8 mouse cellular contexts compared by ENCODE assay signal in genomic region chr2:25240723-25241437, GRCm38 (mm10). TPM values are rescaled to one million over a fixed set of nuclear protein-coding genes. Genes with fewer than 3 reads are reported as not detected.
DNase-seq lines count a peak whose midpoint lies in the region; ATAC-seq and TF ChIP-seq lines count a peak whose summit lies in the region.

No protein-coding gene starts in this region.

- no peak for TF ChIP-seq EP300 in heart, adult 2 months (IDR thresholded peaks at IDR 0.05; ENCODE audit: insufficient read depth, low read depth, low read length)

- no peaks in the 10 kb centered on the region for H3K79me3 ChIP-seq in C2C12 (ENCODE audit: low read depth)

- peak overlapping the region; percentile 5 for H3ac ChIP-seq in C2C12 (ENCODE audit: control insufficient read depth, insufficient read length, low read depth)

- H3K9ac ChIP-seq in heart, adult 2 months (ENCODE audit: low read depth, low read length), result 0 out of 2 replicates have a peak overlapping the region, but pooled peaks have one; percentile 25
- H3K9ac ChIP-seq in limb, embryonic 14.5 days (ENCODE audit: low read depth, low read length, severe bottlenecking), result peak overlapping the region; percentile 38
- peak overlapping the region; percentile 78 for H3K9ac ChIP-seq in midbrain, embryonic 13.5 days (replicated peaks)

- peak overlapping the region; percentile 70; the same call in 1 of the 2 replicates for H3K27ac ChIP-seq in embryonic facial prominence, embryonic 10.5 days (replicated peaks)
- no peak overlapping the region; the same call in 1 of the 2 replicates for H3K27ac ChIP-seq in heart, adult 2 months
- no peak overlapping the region for H3K27ac ChIP-seq in limb, embryonic 14.5 days (replicated peaks; ENCODE audit: low read depth, low read length)
- peak overlapping the region; percentile 54 for H3K27ac ChIP-seq in midbrain, embryonic 13.5 days

- H3K4me1 ChIP-seq in embryonic facial prominence, embryonic 10.5 days, result peaks cover 38% of the 10 kb centered on the region
- H3K4me1 ChIP-seq in heart, adult 2 months (ENCODE audit: control insufficient read depth, insufficient read depth, low read length), result peaks cover 2% of the 10 kb centered on the region; the same call in 1 of the 2 replicates
- H3K4me1 ChIP-seq in limb, embryonic 14.5 days (ENCODE audit: control insufficient read depth, insufficient read depth, low read length), result peaks cover 12% of the 10 kb centered on the region; the same call in 1 of the 2 replicates
- H3K4me1 ChIP-seq in midbrain, embryonic 13.5 days (replicated peaks), result peaks cover 35% of the 10 kb centered on the region

- H3K27me3 ChIP-seq in C2C12 (ENCODE audit: control insufficient read depth, insufficient read depth, insufficient read length), result peaks cover 28% of the 10 kb centered on the region
- peaks cover 48% of the 10 kb centered on the region for H3K27me3 ChIP-seq in embryonic facial prominence, embryonic 10.5 days (replicated peaks; ENCODE audit: low read depth, poor library complexity, severe bottlenecking)
- H3K27me3 ChIP-seq in heart, adult 2 months (ENCODE audit: control insufficient read depth, insufficient read depth, low read length), result peaks cover 5% of the 10 kb centered on the region; the same call in 1 of the 2 replicates
- H3K27me3 ChIP-seq in limb, embryonic 14.5 days (ENCODE audit: control insufficient read depth, insufficient read depth, low read length), result peaks cover 14% of the 10 kb centered on the region
- peaks cover 26% of the 10 kb centered on the region for H3K27me3 ChIP-seq in midbrain, embryonic 13.5 days

- no peak for TF ChIP-seq CTCF in C2C12 (IDR thresholded peaks at IDR 0.05; ENCODE audit: control insufficient read depth, insufficient read depth, insufficient read length)
- TF ChIP-seq CTCF in heart, adult 2 months (IDR thresholded peaks at IDR 0.05), result no peak

- H3K9me3 ChIP-seq in embryonic facial prominence, embryonic 10.5 days, result no peaks in the 10 kb centered on the region
- no peaks in the 10 kb centered on the region for H3K9me3 ChIP-seq in limb, embryonic 14.5 days (ENCODE audit: control insufficient read depth, low read length)
- no peaks in the 10 kb centered on the region for H3K9me3 ChIP-seq in midbrain, embryonic 13.5 days

- ATAC-seq in limb, embryonic 14.5 days (ENCODE audit: low FRiP score, low read depth), result peak; percentile 88
- peak; percentile 78 for ATAC-seq in midbrain, embryonic 13.5 days

- peak; percentile 81 for DNase-seq in adrenal gland, postnatal 10 days
- DNase-seq in embryonic facial prominence, embryonic 10.5 days (ENCODE audit: low spot score), result peak; percentile 81
- DNase-seq in heart, adult 2 months, result peak; percentile 66 to 67
- DNase-seq in kidney, adult 18-20 months, result peak; percentile 83
- peak; percentile 84 for DNase-seq in limb, embryonic 14.5 days (ENCODE audit: low spot score)
- DNase-seq in spleen, postnatal 36 days (ENCODE audit: low spot score in 2 of 2), result peak; percentile 35 to 49

- H3K4me2 ChIP-seq in limb, embryonic 14.5 days (replicated peaks; ENCODE audit: low read depth, low read length, severe bottlenecking), result peak overlapping the region; percentile 91
- peak overlapping the region; percentile 71 for H3K4me2 ChIP-seq in midbrain, embryonic 13.5 days (replicated peaks)

- no peak for TF ChIP-seq POLR2A in heart, adult 2 months (IDR thresholded peaks at IDR 0.05; ENCODE audit: insufficient read depth, low read depth, low read length)
- 0 out of 2 replicates have a peak, but pooled peaks have one; percentile 28 for TF ChIP-seq POLR2A in limb, embryonic 14.5 days (IDR thresholded peaks at IDR 0.05; ENCODE audit: borderline replicate concordance, extremely low read depth, insufficient read depth, insufficient read length)

- no peak overlapping the region for H3K4me3 ChIP-seq in C2C12 (ENCODE audit: insufficient read depth, poor library complexity, severe bottlenecking)
- peak overlapping the region; percentile 69 for H3K4me3 ChIP-seq in embryonic facial prominence, embryonic 10.5 days
- H3K4me3 ChIP-seq in heart, adult 2 months, result peak overlapping the region; percentile 36
- peak overlapping the region; percentile 50 for H3K4me3 ChIP-seq in limb, embryonic 14.5 days (replicated peaks; ENCODE audit: low read length)
- peak overlapping the region; percentile 56 for H3K4me3 ChIP-seq in midbrain, embryonic 13.5 days (replicated peaks)

- H3K36me3 ChIP-seq in C2C12 (ENCODE audit: control insufficient read depth, insufficient read depth), result peaks cover 5% of the 10 kb centered on the region
- H3K36me3 ChIP-seq in embryonic facial prominence, embryonic 10.5 days (replicated peaks), result peaks cover 11% of the 10 kb centered on the region
- H3K36me3 ChIP-seq in heart, adult 2 months (ENCODE audit: control insufficient read depth, insufficient read depth, low read length), result no peaks in the 10 kb centered on the region
- no peaks in the 10 kb centered on the region for H3K36me3 ChIP-seq in limb, embryonic 14.5 days (ENCODE audit: control insufficient read depth, insufficient read depth, low read length)
- H3K36me3 ChIP-seq in midbrain, embryonic 13.5 days, result peaks cover 14% of the 10 kb centered on the region

- intact Hi-C loops in heart, adult 2 months (cut with DNase I), result no loop called here

- no peaks in the 10 kb centered on the region for H3K79me2 ChIP-seq in C2C12 (ENCODE audit: control insufficient read depth, insufficient read depth)
- no peaks in the 10 kb centered on the region for H3K79me2 ChIP-seq in heart, adult 2 months (replicated peaks; ENCODE audit: control insufficient read depth, insufficient read depth, low read length)

- WGBS in embryonic facial prominence, embryonic 10.5 days, result 1% methylated on average over 29 of the region's 29 CpGs
- 3% methylated on average over 29 of the region's 29 CpGs for WGBS in heart, adult 2 months
- WGBS in limb, embryonic 14.5 days, result 2% methylated on average over 25 of the region's 29 CpGs
- 1% methylated on average over 29 of the region's 29 CpGs for WGBS in midbrain, embryonic 13.5 days

TF ChIP-seq in C2C12, 6 proteins besides CTCF, POLR2A, EP300 and RAD21:
- TF ChIP-seq MYOD1 (IDR thresholded peaks at IDR 0.05; ENCODE audit: control insufficient read depth, insufficient read length, low read depth), result no peak
- TF ChIP-seq FOSL1 (IDR thresholded peaks at IDR 0.05; ENCODE audit: insufficient read depth, low read length, poor library complexity, severe bottlenecking), result no peak
- no peak for TF ChIP-seq MAX (IDR thresholded peaks at IDR 0.05)
- no peak for TF ChIP-seq USF1 (IDR thresholded peaks at IDR 0.05; ENCODE audit: low read depth)
- no peak for TF ChIP-seq MYOG (IDR thresholded peaks at IDR 0.05; ENCODE audit: control insufficient read depth, extremely low read depth, insufficient read length)
- no peak for TF ChIP-seq CEBPB (IDR thresholded peaks at IDR 0.05; ENCODE audit: low read depth)

RNA-seq across cellular contexts. Expression of gene Rnf208, which starts 1.2 kb away (rescaled TPM):
- 0.22 TPM for polyA plus RNA-seq in C2C12 (2012; fragmentation: generic; extraction: Trizol)
- total RNA-seq in adrenal gland, postnatal 10 days (2021), result 1 to 10 TPM; 6.4 to 7.3 TPM
- 15.1 and 16.4 TPM in 2 replicates for polyA plus RNA-seq in embryonic facial prominence, embryonic 10.5 days (2016; fragmentation: Nextera tagmentation; extraction: Ambion mirVana)
- under 1 TPM; 0.47 to 0.61 TPM for total RNA-seq in heart, adult 2 months (2021)
- polyA plus RNA-seq in heart, adult 2 months (2012; rRNA removed), result 1.5 and 2.4 TPM in 2 replicates
- polyA plus RNA-seq in limb, embryonic 14.5 days (2012; rRNA removed), result 14.8 and 19.1 TPM in 2 replicates
- polyA plus RNA-seq in limb, embryonic 14.5 days (2014; fragmentation: Nextera tagmentation; extraction: Ambion mirVana), result 13.0 and 15.8 TPM in 2 replicates
- polyA plus RNA-seq in midbrain, embryonic 13.5 days (2015; fragmentation: Nextera tagmentation; extraction: Ambion mirVana), result 64.5 and 73.2 TPM in 2 replicates

RNA-seq across cellular contexts. Expression of gene Cysrt1, which starts 1.4 kb away (rescaled TPM):
- 0.25 TPM for polyA plus RNA-seq in C2C12 (2012; fragmentation: generic; extraction: Trizol)
- total RNA-seq in adrenal gland, postnatal 10 days (2021), result not detected
- polyA plus RNA-seq in embryonic facial prominence, embryonic 10.5 days (2016; fragmentation: Nextera tagmentation; extraction: Ambion mirVana), result 0.59 TPM in 1 of 2 replicates, not detected in the other
- total RNA-seq in heart, adult 2 months (2021), result not detected
- not detected in 2 replicates for polyA plus RNA-seq in heart, adult 2 months (2012; rRNA removed)
- polyA plus RNA-seq in limb, embryonic 14.5 days (2012; rRNA removed), result 0.65 and 1.5 TPM in 2 replicates
- 2.8 and 7.6 TPM in 2 replicates for polyA plus RNA-seq in limb, embryonic 14.5 days (2014; fragmentation: Nextera tagmentation; extraction: Ambion mirVana)
- not detected in 2 replicates for polyA plus RNA-seq in midbrain, embryonic 13.5 days (2015; fragmentation: Nextera tagmentation; extraction: Ambion mirVana)

RNA-seq across cellular contexts. Expression of gene Rnf224, which starts 4.3 kb away (rescaled TPM):
- polyA plus RNA-seq in C2C12 (2012; fragmentation: generic; extraction: Trizol), result not detected
- total RNA-seq in adrenal gland, postnatal 10 days (2021), result not detected
- not detected in 2 replicates for polyA plus RNA-seq in embryonic facial prominence, embryonic 10.5 days (2016; fragmentation: Nextera tagmentation; extraction: Ambion mirVana)
- not detected for total RNA-seq in heart, adult 2 months (2021)
- not detected in 2 replicates for polyA plus RNA-seq in heart, adult 2 months (2012; rRNA removed)
- polyA plus RNA-seq in limb, embryonic 14.5 days (2012; rRNA removed), result 0.05 TPM in 1 of 2 replicates, not detected in the other
- not detected in 2 replicates for polyA plus RNA-seq in limb, embryonic 14.5 days (2014; fragmentation: Nextera tagmentation; extraction: Ambion mirVana)
- not detected in 2 replicates for polyA plus RNA-seq in midbrain, embryonic 13.5 days (2015; fragmentation: Nextera tagmentation; extraction: Ambion mirVana)

RNA-seq across cellular contexts. Expression of gene AL732309.1, which starts 5.8 kb away (rescaled TPM):
- 3.9 TPM for polyA plus RNA-seq in C2C12 (2012; fragmentation: generic; extraction: Trizol)
- 1 to 10 TPM; 2.3 to 3.3 TPM for total RNA-seq in adrenal gland, postnatal 10 days (2021)
- polyA plus RNA-seq in embryonic facial prominence, embryonic 10.5 days (2016; fragmentation: Nextera tagmentation; extraction: Ambion mirVana), result 6.3 and 7.9 TPM in 2 replicates
- 1 to 10 TPM in 1 of 2 experiments, under 1 TPM in 1; 0.68 to 1.8 TPM for total RNA-seq in heart, adult 2 months (2021)
- 4.7 and 6.1 TPM in 2 replicates for polyA plus RNA-seq in heart, adult 2 months (2012; rRNA removed)
- polyA plus RNA-seq in limb, embryonic 14.5 days (2012; rRNA removed), result 19.2 and 24.6 TPM in 2 replicates
- 6.4 and 8.3 TPM in 2 replicates for polyA plus RNA-seq in limb, embryonic 14.5 days (2014; fragmentation: Nextera tagmentation; extraction: Ambion mirVana)
- polyA plus RNA-seq in midbrain, embryonic 13.5 days (2015; fragmentation: Nextera tagmentation; extraction: Ambion mirVana), result 4.9 and 5.1 TPM in 2 replicates

RNA-seq across cellular contexts. Expression of gene Slc34a3, which starts 6.7 kb away (rescaled TPM):
- not detected for polyA plus RNA-seq in C2C12 (2012; fragmentation: generic; extraction: Trizol)
- total RNA-seq in adrenal gland, postnatal 10 days (2021), result not detected
- polyA plus RNA-seq in embryonic facial prominence, embryonic 10.5 days (2016; fragmentation: Nextera tagmentation; extraction: Ambion mirVana), result not detected in 2 replicates
- total RNA-seq in heart, adult 2 months (2021), result not detected
- not detected in 2 replicates for polyA plus RNA-seq in heart, adult 2 months (2012; rRNA removed)
- 0.19 TPM in 1 of 2 replicates, not detected in the other for polyA plus RNA-seq in limb, embryonic 14.5 days (2012; rRNA removed)
- not detected in 2 replicates for polyA plus RNA-seq in limb, embryonic 14.5 days (2014; fragmentation: Nextera tagmentation; extraction: Ambion mirVana)
- not detected in 2 replicates for polyA plus RNA-seq in midbrain, embryonic 13.5 days (2015; fragmentation: Nextera tagmentation; extraction: Ambion mirVana)

Comparison
In these comparisons a context has a peak if more than half of its experiments do, and no peak if none do; other contexts are left out.
1. H3K27ac ChIP-seq: peak in embryonic facial prominence, embryonic 10.5 days (single experiment) and midbrain, embryonic 13.5 days (single experiment); none in heart, adult 2 months (single experiment) and limb, embryonic 14.5 days (single experiment).
2. H3K9ac ChIP-seq: peak in every context shown above with its lines; median percentile 78 in midbrain, embryonic 13.5 days; 38 in limb, embryonic 14.5 days; 25 in heart, adult 2 months.
3. Peak in every context shown above with its lines, with median percentiles within 50 percentile points of each other: DNase-seq.